Mouse (Mus musculus) gastrocnemius, postnatal 25 days (tissue): ENCODE measurements around the gene Entpd2. TPM values are rescaled to one million over a fixed set of nuclear protein-coding genes. Genes with fewer than 3 reads are reported as not detected.

ENCODE experiments used
- DNase-seq: peaks from one replicate; pipeline ENCODE4 v3.0.0; 2022
- long read RNA-seq, 2 experiments: library from polyadenylated mRNA; stranded (forward); transcript quantifications; one replicate each; pipeline ENCODE4 v2.0.0; 2021
- total RNA-seq, 2 experiments: library from RNA; stranded (reverse); gene quantifications; 1 replicate in 1 of 2; 2 replicates in 1 of 2; pipeline ENCODE4 v1.2.3; 2021

Gene Entpd2
- total RNA-seq = 1 to 10 TPM; 9.1 to 9.4 TPM
- long read RNA-seq, experiment 1, transcript Entpd2-201 (9 exons, 1,935 nt) = major isoform, 18 of 26 reads
- long read RNA-seq, experiment 1, partial matches to known transcripts = 5 of 26 reads
- long read RNA-seq, experiment 1, other reads (novel, unspliced or antisense) = 3 of 26 reads
- long read RNA-seq, experiment 2, transcript Entpd2-201 (9 exons, 1,935 nt) = major isoform, 16 of 24 reads
- long read RNA-seq, experiment 2, partial matches to known transcripts = 6 of 24 reads
- long read RNA-seq, experiment 2, other reads (novel, unspliced or antisense) = 2 of 24 reads

GRCm38 (mm10) chr2:25395721-25396596 lies at the start of gene Entpd2:
Gene Entpd2 (plus strand): TSS chr2:25395874.
- DNase-seq = peak; percentile 48

GRCm38 (mm10) chr2:25348162-25348561 lies 47.5 kb upstream of the Entpd2 start:
- no peak for DNase-seq

- no peak for DNase-seq
Measured at GRCm38 (mm10) chr2:25349499-25349898, 46.2 kb upstream of the Entpd2 start.

GRCm38 (mm10) chr2:25350701-25351100 lies 45.0 kb upstream of the Entpd2 start:
- no peak for DNase-seq

- DNase-seq = no peak
Measured at GRCm38 (mm10) chr2:25354211-25354610, 41.5 kb upstream of the Entpd2 start.

- DNase-seq = no peak
Measured at GRCm38 (mm10) chr2:25355419-25356066, 40.1 kb upstream of the Entpd2 start.

GRCm38 (mm10) chr2:25356208-25357079 lies 39.2 kb upstream of the Entpd2 start, which contains the start of gene Dpp7:
Gene Dpp7 (minus strand): TSS chr2:25356359.
- peak; percentile 70 for DNase-seq

- no peak for DNase-seq
Measured at GRCm38 (mm10) chr2:25359848-25360247, 35.8 kb upstream of the Entpd2 start.

- no peak for DNase-seq
Measured at GRCm38 (mm10) chr2:25363478-25364178, 32.0 kb upstream of the Entpd2 start.

- DNase-seq = no peak
Measured at GRCm38 (mm10) chr2:25364313-25364712, 31.4 kb upstream of the Entpd2 start.

GRCm38 (mm10) chr2:25364761-25365090 lies 30.9 kb upstream of the Entpd2 start:
- no peak for DNase-seq

- peak; percentile 86 for DNase-seq
Measured at GRCm38 (mm10) chr2:25365091-25365761, 30.4 kb upstream of the Entpd2 start, which contains the start of gene Uap1l1. Gene Uap1l1 (minus strand): TSS chr2:25365682.

- DNase-seq = no peak
Measured at GRCm38 (mm10) chr2:25369996-25370395, 25.7 kb upstream of the Entpd2 start.

GRCm38 (mm10) chr2:25371764-25372643 lies 23.7 kb upstream of the Entpd2 start, which contains the start of gene Sapcd2:
Gene Sapcd2 (plus strand): TSS chr2:25372321.
- peak; percentile 81 for DNase-seq

GRCm38 (mm10) chr2:25372644-25373391 lies 22.9 kb upstream of the Entpd2 start:
- no peak for DNase-seq

- DNase-seq = no peak
Measured at GRCm38 (mm10) chr2:25373431-25373830, 22.2 kb upstream of the Entpd2 start.

GRCm38 (mm10) chr2:25376589-25376988 lies 19.1 kb upstream of the Entpd2 start:
- no peak for DNase-seq

GRCm38 (mm10) chr2:25384492-25384891 lies 11.2 kb upstream of the Entpd2 start:
- DNase-seq = no peak

- DNase-seq = no peak
Measured at GRCm38 (mm10) chr2:25391266-25391665, 4.4 kb upstream of the Entpd2 start.
